Mouse (Mus musculus) spleen, postnatal 10 days (tissue): Measurements from ENCODE around the gene Tmem104.

Source experiments
- DNase-seq, 2 experiments: peaks; one replicate each; pipeline ENCODE4 v3.0.0; 2021 to 2022; ENCODE audit warnings: low spot score in 2 of 2

The Tmem104 gene

GRCm38 (mm10) chr11:115187224-115187639, at the start of gene Tmem104:
TSS of gene Tmem104 (plus strand) at chr11:115187487.
- peak; percentile 91 to 98 for DNase-seq

- DNase-seq, result peak in 1 of 2 experiments; percentile 22
These were observed 48.6 kb upstream of the Tmem104 start for GRCm38 (mm10) chr11:115138597-115139262.

GRCm38 (mm10) chr11:115141970-115142369, 45.3 kb upstream of the Tmem104 start:
- no peak for DNase-seq

- DNase-seq, result no peak
These were observed 39.5 kb upstream of the Tmem104 start for GRCm38 (mm10) chr11:115147813-115148212.

- no peak for DNase-seq
These were observed 36.5 kb upstream of the Tmem104 start for GRCm38 (mm10) chr11:115150741-115151254.

GRCm38 (mm10) chr11:115151755-115152429, 35.4 kb upstream of the Tmem104 start:
- no peak for DNase-seq

- DNase-seq, result no peak
These were observed 34.2 kb upstream of the Tmem104 start for GRCm38 (mm10) chr11:115153088-115153487.

- peak; percentile 67 to 89 for DNase-seq
These were observed 33.5 kb upstream of the Tmem104 start for GRCm38 (mm10) chr11:115153699-115154292.

- DNase-seq, result peak in 1 of 2 experiments; percentile 27
These were observed 32.1 kb upstream of the Tmem104 start for GRCm38 (mm10) chr11:115155053-115155634.

GRCm38 (mm10) chr11:115157933-115158719, 29.2 kb upstream of the Tmem104 start:
- peak; percentile 35 to 70 for DNase-seq

- peak; percentile 81 to 83 for DNase-seq
These were observed 27.1 kb upstream of the Tmem104 start for GRCm38 (mm10) chr11:115160016-115160797.

- peak; percentile 78 to 90 for DNase-seq
These were observed 26.3 kb upstream of the Tmem104 start for GRCm38 (mm10) chr11:115160883-115161577.

GRCm38 (mm10) chr11:115161578-115162204, 25.6 kb upstream of the Tmem104 start:
- DNase-seq, result peak in 1 of 2 experiments; percentile 45

- no peak for DNase-seq
These were observed 25.1 kb upstream of the Tmem104 start for GRCm38 (mm10) chr11:115162205-115162601.

GRCm38 (mm10) chr11:115162832-115163480, 24.3 kb upstream of the Tmem104 start, which contains the start of gene Slc9a3r1:
TSS of gene Slc9a3r1 (plus strand) at chr11:115163341.
- peak; percentile 96 to 99 for DNase-seq

- DNase-seq, result peak; percentile 47 to 68
These were observed 23.6 kb upstream of the Tmem104 start for GRCm38 (mm10) chr11:115163568-115164150.

- DNase-seq, result no peak
These were observed 22.8 kb upstream of the Tmem104 start for GRCm38 (mm10) chr11:115164341-115164975.

GRCm38 (mm10) chr11:115164976-115165374, 22.3 kb upstream of the Tmem104 start:
- no peak for DNase-seq
